Mouse (Mus musculus) heart, embryonic 11.5 days (tissue): ENCODE results near the gene Gm20696. TPM values are rescaled to one million over a fixed set of nuclear protein-coding genes. Genes with fewer than 3 reads are reported as not detected.

ENCODE experiments used
- ATAC-seq: fragments of 200-750 bp; cut with Nextera tagmentation; replicated peaks from 2 replicates; pipeline ENCODE4 v1.8.0; 2017; ENCODE audit warnings: moderate library complexity; ENCODE audit not compliant: insufficient number of reproducible peaks, low FRiP score, low TSS enrichment
- H3K27ac ChIP-seq: fragments of 300-500 bp; sonication (generic); 2 replicates; pipeline ENCODE4 v1.5.1; 2014; ENCODE audit warnings: mild to moderate bottlenecking, low read depth, low read length
- H3K27me3 ChIP-seq: fragments of 300-500 bp; sonication (generic); 2 replicates; pipeline ENCODE4 v1.6.1; 2014; ENCODE audit warnings: mild to moderate bottlenecking, low read length, mixed read lengths; ENCODE audit not compliant: control insufficient read depth, insufficient read depth
- H3K36me3 ChIP-seq: fragments of 300-500 bp; sonication (generic); 2 replicates; pipeline ENCODE4 v1.6.1; 2014; ENCODE audit warnings: mild to moderate bottlenecking, low read length, moderate library complexity, mixed read lengths; ENCODE audit not compliant: control insufficient read depth, insufficient read depth
- H3K4me1 ChIP-seq: fragments of 300-500 bp; sonication (generic); 2 replicates; pipeline ENCODE4 v1.6.1; 2014; ENCODE audit warnings: low read length; ENCODE audit not compliant: control insufficient read depth, insufficient read depth
- H3K4me2 ChIP-seq: fragments of 300-500 bp; sonication (generic); 2 replicates; pipeline ENCODE4 v1.6.1; 2014; ENCODE audit warnings: mild to moderate bottlenecking, moderate library complexity
- H3K4me3 ChIP-seq: fragments of 300-500 bp; sonication (generic); 2 replicates; pipeline ENCODE4 v1.5.1; 2014; ENCODE audit warnings: low read depth, low read length
- H3K9ac ChIP-seq: fragments of 300-500 bp; sonication (generic); 2 replicates; pipeline ENCODE4 v1.6.1; 2014; ENCODE audit warnings: mild to moderate bottlenecking, low read depth, low read length, moderate library complexity
- H3K9me3 ChIP-seq: fragments of 300-500 bp; sonication (generic); replicated peaks from 2 replicates; pipeline ENCODE4 v1.6.1; 2016; ENCODE audit warnings: low read length; ENCODE audit not compliant: control insufficient read depth
- WGBS: fragments of 180-500 bp; shearing (Covaris S2); extraction: QIAGEN DNeasy Blood & Tissue Kit; methylation state at CpG from one replicate; pipeline ENCODE4 v1.1.7; 2014; ENCODE audit not compliant: insufficient replicate concordance; 5-methylcytosine and 5-hydroxymethylcytosine counted together
- polyA plus RNA-seq: library from polyadenylated mRNA; unstranded; fragments of >200 nt; fragmentation: Nextera tagmentation; extraction: Ambion mirVana; gene quantifications from 2 replicates; pipeline ENCODE4 v1.2.1, GENCODE M21; 2014

Gm20696 gene
- polyA plus RNA-seq, 1 experiment from 2014 or later: 4.0 TPM

GRCm38 (mm10) chr6:99467109-99467508 lies 199.5 kb downstream of the Gm20696 start:
- WGBS: 32% methylated on average over 8 of the region's 8 CpGs
- Histone ChIP-seq H3K36me3 (no peaks in the 10 kb centered on the region), H3K9ac (no peak overlapping the region), H3K9me3 (no peaks in the 10 kb centered on the region), H3K27ac (no peak overlapping the region), H3K4me1 (0 out of 2 replicates have a peak, but pooled peaks cover 3% of the 10 kb centered on the region), H3K27me3 (no peaks in the 10 kb centered on the region), H3K4me2 (no peak overlapping the region), H3K4me3 (no peak overlapping the region)
- no peak for ATAC-seq

GRCm38 (mm10) chr6:99466354-99466753 lies 200.2 kb downstream of the Gm20696 start:
- H3K36me3 ChIP-seq: no peaks in the 10 kb centered on the region
- WGBS: 68% methylated on average over 8 of the region's 8 CpGs
- no peak overlapping the region for H3K4me3 ChIP-seq
- H3K27ac ChIP-seq: no peak overlapping the region
- no peaks in the 10 kb centered on the region for H3K27me3 ChIP-seq
- no peak for ATAC-seq
- no peak overlapping the region for H3K4me2 ChIP-seq
- no peaks in the 10 kb centered on the region for H3K9me3 ChIP-seq
- 0 out of 2 replicates have a peak, but pooled peaks cover 3% of the 10 kb centered on the region for H3K4me1 ChIP-seq
- H3K9ac ChIP-seq: no peak overlapping the region

GRCm38 (mm10) chr6:99464449-99464848 lies 202.1 kb downstream of the Gm20696 start:
- no peak overlapping the region for H3K27ac ChIP-seq
- no peaks in the 10 kb centered on the region for H3K27me3 ChIP-seq
- ATAC-seq: no peak
- 88% methylated on average over 4 of the region's 4 CpGs for WGBS
- H3K36me3 ChIP-seq: no peaks in the 10 kb centered on the region
- H3K4me1 ChIP-seq: 0 out of 2 replicates have a peak, but pooled peaks cover 3% of the 10 kb centered on the region
- no peak overlapping the region for H3K4me2 ChIP-seq
- H3K4me3 ChIP-seq: no peak overlapping the region
- H3K9ac ChIP-seq: no peak overlapping the region
- no peaks in the 10 kb centered on the region for H3K9me3 ChIP-seq

- Histone ChIP-seq H3K9ac (no peak overlapping the region), H3K27me3 (no peaks in the 10 kb centered on the region), H3K4me1 (0 out of 2 replicates have a peak, but pooled peaks cover 3% of the 10 kb centered on the region), H3K36me3 (no peaks in the 10 kb centered on the region), H3K27ac (no peak overlapping the region), H3K4me3 (no peak overlapping the region), H3K4me2 (no peak overlapping the region), H3K9me3 (no peaks in the 10 kb centered on the region)
- 86% methylated on average over 7 of the region's 7 CpGs for WGBS
- ATAC-seq: no peak
Observed at GRCm38 (mm10) chr6:99463906-99464305, 202.7 kb downstream of the Gm20696 start.

- H3K4me1 ChIP-seq: no peaks in the 10 kb centered on the region
- H3K27me3 ChIP-seq: no peaks in the 10 kb centered on the region
- ATAC-seq: no peak
- no peak overlapping the region for H3K4me2 ChIP-seq
- H3K9ac ChIP-seq: no peak overlapping the region
- no peak overlapping the region for H3K4me3 ChIP-seq
- H3K27ac ChIP-seq: no peak overlapping the region
- H3K9me3 ChIP-seq: no peaks in the 10 kb centered on the region
- H3K36me3 ChIP-seq: no peaks in the 10 kb centered on the region; the same call in 1 of the 2 replicates
- WGBS: 86% methylated on average over 4 of the region's 4 CpGs
Observed at GRCm38 (mm10) chr6:99458775-99459174, 207.8 kb downstream of the Gm20696 start.

- Histone ChIP-seq H3K4me2 (no peak overlapping the region), H3K4me3 (no peak overlapping the region), H3K4me1 (peaks cover 23% of the 10 kb centered on the region), H3K27me3 (no peaks in the 10 kb centered on the region), H3K9ac (no peak overlapping the region), H3K9me3 (no peaks in the 10 kb centered on the region), H3K27ac (no peak overlapping the region), H3K36me3 (no peaks in the 10 kb centered on the region; the same call in 1 of the 2 replicates)
- no peak for ATAC-seq
- WGBS: 89% methylated on average over 7 of the region's 7 CpGs
Observed at GRCm38 (mm10) chr6:99453763-99454520, 212.7 kb downstream of the Gm20696 start.

- Histone ChIP-seq H3K4me3 (no peak overlapping the region), H3K27me3 (no peaks in the 10 kb centered on the region), H3K4me1 (peaks cover 23% of the 10 kb centered on the region), H3K27ac (no peak overlapping the region), H3K9me3 (no peaks in the 10 kb centered on the region), H3K4me2 (no peak overlapping the region), H3K36me3 (no peaks in the 10 kb centered on the region; the same call in 1 of the 2 replicates), H3K9ac (no peak overlapping the region)
- no peak for ATAC-seq
- 62% methylated on average over 2 of the region's 2 CpGs for WGBS
Observed at GRCm38 (mm10) chr6:99452638-99453185, 213.9 kb downstream of the Gm20696 start.

GRCm38 (mm10) chr6:99451479-99451878 lies 215.1 kb downstream of the Gm20696 start:
- Histone ChIP-seq H3K9ac (no peak overlapping the region), H3K4me2 (no peak overlapping the region; the same call in 1 of the 2 replicates), H3K4me3 (no peak overlapping the region), H3K9me3 (no peaks in the 10 kb centered on the region), H3K4me1 (peaks cover 23% of the 10 kb centered on the region), H3K27ac (peak overlapping the region; percentile 66), H3K27me3 (no peaks in the 10 kb centered on the region), H3K36me3 (no peaks in the 10 kb centered on the region; the same call in 1 of the 2 replicates)
- 18% methylated on average over 11 of the region's 11 CpGs for WGBS
- no peak for ATAC-seq
